Mouse (Mus musculus) adrenal gland (tissue): ENCODE data around the gene Orai3.
"Not testable (repeated sequence)": the region's sequence is repeated elsewhere in the genome, so short reads cannot be mapped to it uniquely, and the experiment has no call there.

ENCODE experiments used
- intact Hi-C: fragments of 180-260 bp; cut with DNase I; formaldehyde crosslinking; loops from one replicate; pipeline ENCODE4 v1.15.1; 2025
- long read RNA-seq, 2 experiments: library from polyadenylated mRNA; unstranded; transcript quantifications; one replicate each; pipeline ENCODE4 v2.0.0; 2020; ENCODE audit warnings: borderline replicate concordance in 1 of 2; ENCODE audit not compliant: insufficient replicate concordance in 1 of 2

Orai3 gene
- long read RNA-seq, experiment 1, transcript Orai3-201 (2 exons, 1,996 nt), result major isoform, 21 of 26 reads
- long read RNA-seq, experiment 1, partial matches to known transcripts, result 0 of 26 reads
- long read RNA-seq, experiment 1, other reads (novel, unspliced or antisense), result 4 of 26 reads
- long read RNA-seq, experiment 2, transcript Orai3-201 (2 exons, 1,996 nt), result major isoform, 35 of 45 reads
- long read RNA-seq, experiment 2, partial matches to known transcripts, result 7 of 45 reads
- long read RNA-seq, experiment 2, other reads (novel, unspliced or antisense), result 1 of 45 reads

- intact Hi-C loops, result loop anchor here (5.0 kb wide), 1 partner anchor 92 kb away; no protein-coding TSS in a partner anchor
Measured at GRCm38 (mm10) chr7:127769651-127770038, at the start of gene Orai3. Gene Orai3 (plus strand): TSS chr7:127769815.

GRCm38 (mm10) chr7:127725490-127725889 is 44.1 kb upstream of the Orai3 start:
- intact Hi-C loops, result no loop called here

- intact Hi-C loops, result no loop called here
Measured at GRCm38 (mm10) chr7:127725924-127726323, 43.7 kb upstream of the Orai3 start.

GRCm38 (mm10) chr7:127727898-127728297 is 41.7 kb upstream of the Orai3 start:
- intact Hi-C loops, result no loop called here

- intact Hi-C loops, result no loop called here
Measured at GRCm38 (mm10) chr7:127730170-127730569, 39.4 kb upstream of the Orai3 start.

GRCm38 (mm10) chr7:127732066-127732465 is 37.5 kb upstream of the Orai3 start, which contains the start of gene Ctf2:
Gene Ctf2 (minus strand): TSS chr7:127732166.
- intact Hi-C loops, result not testable (repeated sequence)

GRCm38 (mm10) chr7:127744366-127745045 is 25.1 kb upstream of the Orai3 start, which contains the start of gene Fbxl19:
Gene Fbxl19 (plus strand): TSS chr7:127744543.
- intact Hi-C loops, result loop anchor here (5.0 kb wide), 1 partner anchor 77 kb away; no protein-coding TSS in a partner anchor

GRCm38 (mm10) chr7:127745251-127745651 is 24.4 kb upstream of the Orai3 start:
- intact Hi-C loops, result no loop called here

GRCm38 (mm10) chr7:127745652-127746493 is 23.7 kb upstream of the Orai3 start:
- intact Hi-C loops, result no loop called here

GRCm38 (mm10) chr7:127746494-127747491 is 22.8 kb upstream of the Orai3 start:
- intact Hi-C loops, result no loop called here

GRCm38 (mm10) chr7:127747559-127748234 is 21.9 kb upstream of the Orai3 start:
- intact Hi-C loops, result no loop called here

- intact Hi-C loops, result no loop called here
Measured at GRCm38 (mm10) chr7:127748235-127748560, 21.4 kb upstream of the Orai3 start.

GRCm38 (mm10) chr7:127750131-127751127 is 19.2 kb upstream of the Orai3 start:
- intact Hi-C loops, result no loop called here

- intact Hi-C loops, result no loop called here
Measured at GRCm38 (mm10) chr7:127751619-127752018, 18.0 kb upstream of the Orai3 start.

GRCm38 (mm10) chr7:127752069-127752468 is 17.5 kb upstream of the Orai3 start:
- intact Hi-C loops, result no loop called here

- intact Hi-C loops, result no loop called here
Measured at GRCm38 (mm10) chr7:127753158-127753557, 16.5 kb upstream of the Orai3 start.

GRCm38 (mm10) chr7:127753741-127754140 is 15.9 kb upstream of the Orai3 start:
- intact Hi-C loops, result no loop called here

GRCm38 (mm10) chr7:127759716-127760115 is 9.9 kb upstream of the Orai3 start:
- intact Hi-C loops, result loop anchor here (5.0 kb wide), 1 partner anchor 42 kb away; no protein-coding TSS in a partner anchor

- intact Hi-C loops, result no loop called here
Measured at GRCm38 (mm10) chr7:127760478-127760877, 9.1 kb upstream of the Orai3 start.
